Mouse (Mus musculus) forebrain, embryonic 14.5 days (tissue): ENCODE measurements at regions not wholly inside any gene's neighbourhood (a gene's known extent, or its start where the extent isn't known, plus 50 kb on each side); places are given as distances from the start of the nearest gene placed in this dataset.
"Not testable (repeated sequence)": the region's sequence is repeated elsewhere in the genome, so short reads cannot be mapped to it uniquely, and the experiment has no call there.

Source experiments
- ATAC-seq: fragments of 200-750 bp; cut with Nextera tagmentation; 2 replicates; pipeline ENCODE4 v1.8.0; 2017; ENCODE audit warnings: mild to moderate bottlenecking, moderate library complexity
- DNase-seq: peaks from one replicate; pipeline ENCODE4 v3.0.0-alpha.2; 2015; ENCODE audit warnings: low spot score
- H3K27ac ChIP-seq: fragments of 300-500 bp; sonication (generic); 2 replicates; pipeline ENCODE4 v1.5.1; 2014; ENCODE audit warnings: low read depth, mild to moderate bottlenecking, control low read depth, low read length, moderate library complexity
- H3K27me3 ChIP-seq: fragments of 300-500 bp; sonication (generic); replicated peaks from 2 replicates; pipeline ENCODE4 v1.6.1; 2014; ENCODE audit warnings: low read length, control low read depth, mixed read lengths; ENCODE audit not compliant: control insufficient read depth, insufficient read depth
- H3K36me3 ChIP-seq: fragments of 300-500 bp; sonication (generic); 2 replicates; pipeline ENCODE4 v1.6.1; 2014; ENCODE audit warnings: low read length, control low read depth; ENCODE audit not compliant: control insufficient read depth, insufficient read depth
- H3K4me1 ChIP-seq: fragments of 300-500 bp; sonication (generic); 2 replicates; pipeline ENCODE4 v1.6.1; 2014; ENCODE audit warnings: antibody characterized with exemption, low read length, control low read depth; ENCODE audit not compliant: control insufficient read depth, insufficient read depth
- H3K4me2 ChIP-seq: fragments of 300-500 bp; sonication (generic); 2 replicates; pipeline ENCODE4 v1.6.1; 2014; ENCODE audit warnings: mild to moderate bottlenecking, control low read depth, low read length
- H3K4me3 ChIP-seq: fragments of 300-500 bp; sonication (generic); 2 replicates; pipeline ENCODE4 v1.5.1; 2014; ENCODE audit warnings: low read depth, low read length, control low read depth
- H3K9ac ChIP-seq: fragments of 300-500 bp; sonication (generic); 2 replicates; pipeline ENCODE4 v1.6.1; 2014; ENCODE audit warnings: mild to moderate bottlenecking, low read length, control low read depth, moderate library complexity
- H3K9me3 ChIP-seq: fragments of 300-500 bp; sonication (generic); replicated peaks from 2 replicates; pipeline ENCODE4 v1.6.1; 2016; ENCODE audit warnings: low read length, control low read depth, mixed read lengths; ENCODE audit not compliant: control insufficient read depth
- WGBS: fragments of 180-500 bp; shearing (Covaris S2); extraction: QIAGEN DNeasy Blood & Tissue Kit; methylation state at CpG from one replicate; pipeline ENCODE4 v1.1.7; 2014; 5-methylcytosine and 5-hydroxymethylcytosine counted together

- H3K4me1 ChIP-seq = no peaks in the 10 kb centered on the region
Observed at GRCm38 (mm10) chr4:71306690-71307089, 451.1 kb downstream of the Gm11232 start.

GRCm38 (mm10) chr4:71295716-71296115 is 462.0 kb downstream of the Gm11232 start:
- not testable (repeated sequence) for H3K27ac ChIP-seq, H3K9ac ChIP-seq, DNase-seq, H3K4me2 ChIP-seq, H3K36me3 ChIP-seq, ATAC-seq, H3K4me1 ChIP-seq, H3K27me3 ChIP-seq, H3K4me3 ChIP-seq, H3K9me3 ChIP-seq
- 73% methylated on average over 3 of the region's 3 CpGs for WGBS

More at GRCm38 (mm10) chr4:71306690-71307089, 451.1 kb downstream of the Gm11232 start:
- no peak overlapping the region for H3K9ac ChIP-seq
- whole genome bisulfite sequencing = 91% methylated on average over 6 of the region's 6 CpGs
- DNase-seq (no peak), ATAC-seq (no peak)
- H3K27me3 ChIP-seq = no peaks in the 10 kb centered on the region
- H3K4me2 ChIP-seq = no peak overlapping the region
- H3K9me3 ChIP-seq = no peaks in the 10 kb centered on the region
- H3K36me3 ChIP-seq = no peaks in the 10 kb centered on the region
- H3K27ac ChIP-seq = no peak overlapping the region
- H3K4me3 ChIP-seq = no peak overlapping the region

GRCm38 (mm10) chr4:71291741-71292149 is 466.0 kb downstream of the Gm11232 start:
- H3K27me3 ChIP-seq = no peaks in the 10 kb centered on the region
- ATAC-seq = no peak
- no peak overlapping the region for H3K9ac ChIP-seq
- H3K4me2 ChIP-seq = no peak overlapping the region
- H3K4me1 ChIP-seq = no peaks in the 10 kb centered on the region
- H3K27ac ChIP-seq = no peak overlapping the region
- H3K4me3 ChIP-seq = no peak overlapping the region
- no peaks in the 10 kb centered on the region for H3K36me3 ChIP-seq
- H3K9me3 ChIP-seq = peaks cover 4% of the 10 kb centered on the region; the same call in 1 of the 2 replicates
- 94% methylated on average over 10 of the region's 10 CpGs for WGBS
- DNase-seq = no peak

- H3K9ac ChIP-seq, H3K4me3 ChIP-seq, DNase-seq, H3K9me3 ChIP-seq, H3K36me3 ChIP-seq, H3K4me1 ChIP-seq, H3K27me3 ChIP-seq, H3K27ac ChIP-seq, ATAC-seq, H3K4me2 ChIP-seq: not testable (repeated sequence)
- WGBS = 96% methylated on average over 22 of the region's 22 CpGs
Observed at GRCm38 (mm10) chr4:71291111-71291740, 466.5 kb downstream of the Gm11232 start.

GRCm38 (mm10) chr4:71283147-71283546 is 474.6 kb downstream of the Gm11232 start:
- Histone ChIP-seq H3K27ac (no peak overlapping the region), H3K4me3 (no peak overlapping the region), H3K9ac (no peak overlapping the region), H3K9me3 (no peaks in the 10 kb centered on the region), H3K36me3 (no peaks in the 10 kb centered on the region), H3K4me1 (no peaks in the 10 kb centered on the region), H3K27me3 (no peaks in the 10 kb centered on the region), H3K4me2 (no peak overlapping the region)
- no peak for ATAC-seq
- no peak for DNase-seq
- WGBS = 88% methylated on average over 1 of the region's 1 CpGs

GRCm38 (mm10) chr4:71279710-71280109 is 478.1 kb downstream of the Gm11232 start:
- no peaks in the 10 kb centered on the region for H3K27me3 ChIP-seq
- DNase-seq (no peak), ATAC-seq (no peak)
- 80% methylated on average over 1 of the region's 1 CpGs for WGBS
- no peak overlapping the region for H3K4me3 ChIP-seq
- no peak overlapping the region for H3K27ac ChIP-seq
- H3K4me2 ChIP-seq = no peak overlapping the region
- no peak overlapping the region for H3K9ac ChIP-seq
- no peaks in the 10 kb centered on the region for H3K9me3 ChIP-seq
- no peaks in the 10 kb centered on the region for H3K4me1 ChIP-seq
- H3K36me3 ChIP-seq = no peaks in the 10 kb centered on the region

- no peaks in the 10 kb centered on the region for H3K4me1 ChIP-seq
- no peak overlapping the region for H3K4me3 ChIP-seq
- H3K4me2 ChIP-seq = no peak overlapping the region
- no peak overlapping the region for H3K9ac ChIP-seq
- ATAC-seq (no peak), DNase-seq (no peak)
- no peak overlapping the region for H3K27ac ChIP-seq
- H3K27me3 ChIP-seq = no peaks in the 10 kb centered on the region
- no peaks in the 10 kb centered on the region for H3K36me3 ChIP-seq
- WGBS = 91% methylated on average over 2 of the region's 2 CpGs
- H3K9me3 ChIP-seq = no peaks in the 10 kb centered on the region
Observed at GRCm38 (mm10) chr4:71259897-71260296, 497.9 kb downstream of the Gm11232 start.

- ATAC-seq = peak; percentile 91
- H3K36me3 ChIP-seq = no peaks in the 10 kb centered on the region
- no peak overlapping the region for H3K4me3 ChIP-seq
- H3K9ac ChIP-seq = no peak overlapping the region
- peak; percentile 92 for DNase-seq
- WGBS = 1% methylated on average over 4 of the region's 4 CpGs
- H3K4me2 ChIP-seq = 0 out of 2 replicates have a peak overlapping the region, but pooled peaks have one; percentile 9
- no peaks in the 10 kb centered on the region for H3K9me3 ChIP-seq
- H3K27me3 ChIP-seq = no peaks in the 10 kb centered on the region
- H3K4me1 ChIP-seq = peaks cover 14% of the 10 kb centered on the region; the same call in 1 of the 2 replicates
- H3K27ac ChIP-seq = peak overlapping the region; percentile 70
Observed at GRCm38 (mm10) chr4:71230497-71230872, 527.3 kb downstream of the Gm11232 start.

GRCm38 (mm10) chr4:71229796-71230496 is 527.8 kb downstream of the Gm11232 start:
- no peaks in the 10 kb centered on the region for H3K27me3 ChIP-seq
- WGBS = 1% methylated on average over 3 of the region's 3 CpGs

More at GRCm38 (mm10) chr4:71229796-71230496, 527.8 kb downstream of the Gm11232 start:
- Histone ChIP-seq H3K4me2 (no peak overlapping the region), H3K4me1 (peaks cover 14% of the 10 kb centered on the region; the same call in 1 of the 2 replicates), H3K9me3 (no peaks in the 10 kb centered on the region), H3K4me3 (no peak overlapping the region), H3K36me3 (no peaks in the 10 kb centered on the region), H3K9ac (no peak overlapping the region), H3K27ac (peak overlapping the region; percentile 70)
- DNase-seq (peak; percentile 86), ATAC-seq (peak; percentile 90)
